Mouse (Mus musculus) bone marrow, adult 2 months (tissue): ENCODE measurements around the gene Luzp1.

Experiments
- CTCF ChIP-seq: fragments of 200-500 bp; IDR thresholded peaks from 2 replicates; pipeline ENCODE4 v1.5.1; 2011; ENCODE audit warnings: low read length, control low read depth; ENCODE audit not compliant: control insufficient read depth, insufficient read depth
- POLR2A ChIP-seq: fragments of 200-500 bp; IDR thresholded peaks from 2 replicates; pipeline ENCODE4 v1.6.1; 2011; ENCODE audit warnings: low read depth, mild to moderate bottlenecking, control low read depth, low read length, borderline replicate concordance; ENCODE audit not compliant: control insufficient read depth

GRCm38 (mm10) chr4:136441354-136442043 lies 28.1 kb upstream of the Luzp1 start:
- no peak for TF ChIP-seq CTCF
- TF ChIP-seq POLR2A, result no peak
